Mouse (Mus musculus): ENCODE data around the gene Wrap53. TPM values are rescaled to one million over a fixed set of nuclear protein-coding genes. Genes with fewer than 3 reads are reported as not detected.
"Not testable (repeated sequence)": the region's sequence is repeated elsewhere in the genome, so short reads cannot be mapped to it uniquely, and the experiment has no call there.

Wrap53 gene
- polyA plus RNA-seq, 1 experiment from 2014 or later: 29.3 TPM

DNA sequence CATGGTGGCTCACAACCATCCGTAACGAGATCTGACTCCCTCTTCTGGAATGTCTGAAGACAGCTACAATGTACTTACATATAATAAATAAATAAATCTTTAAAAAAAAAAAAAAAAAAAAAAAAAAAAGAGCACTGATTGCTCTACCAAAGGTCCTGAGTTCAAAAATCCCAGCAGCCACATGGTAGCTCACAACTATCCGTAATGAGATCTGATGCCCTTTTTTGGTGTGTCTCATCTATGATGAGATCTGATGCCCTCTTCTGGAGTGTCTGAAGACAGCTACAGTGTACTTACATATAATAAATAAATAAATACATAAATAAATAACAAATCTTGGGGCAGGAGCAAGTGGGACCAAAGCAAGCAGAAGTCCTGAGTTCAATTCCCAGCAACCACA lies 38.3 kb downstream of the Wrap53 start:
- peaks cover 23% of the 10 kb centered on the region for H3K4me1 ChIP-seq (ENCODE audit: control insufficient read depth, insufficient read depth, low read length)
- H3K27me3 ChIP-seq (replicated peaks; ENCODE audit: control insufficient read depth, insufficient read depth, low read length); H3K9me3 ChIP-seq (replicated peaks; ENCODE audit: control insufficient read depth, low read length); ATAC-seq; H3K27ac ChIP-seq (ENCODE audit: low read depth, low read length); H3K9ac ChIP-seq (ENCODE audit: low read length); H3K36me3 ChIP-seq (ENCODE audit: control insufficient read depth, insufficient read depth, low read length); H3K4me3 ChIP-seq (ENCODE audit: low read depth, low read length); H3K4me2 ChIP-seq (ENCODE audit: low read length); DNase-seq (ENCODE audit: low spot score): not testable (repeated sequence)
- WGBS: 83% methylated on average over 1 of the region's 3 CpGs

DNA sequence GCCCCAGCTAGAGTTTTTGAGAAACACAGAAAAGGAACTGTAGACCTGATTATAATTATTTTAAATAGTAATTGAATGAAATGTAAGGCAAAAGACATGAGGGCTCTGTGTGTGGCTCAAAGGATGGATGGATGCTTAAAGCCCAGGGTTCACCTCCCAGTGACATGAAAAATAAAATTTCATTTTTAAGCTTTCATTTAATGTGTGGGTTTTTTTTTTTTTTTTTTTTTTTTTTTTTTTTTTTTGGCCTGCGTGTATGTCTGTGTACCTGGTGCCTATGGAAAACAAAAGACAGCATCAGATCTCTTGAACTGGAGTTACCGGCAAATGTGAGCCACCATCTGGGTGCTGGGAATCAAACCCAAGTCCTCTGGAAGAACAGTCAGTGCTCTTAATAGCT lies 39.4 kb downstream of the Wrap53 start:
- Histone ChIP-seq H3K4me1 (ENCODE audit: control insufficient read depth, insufficient read depth, low read length) (peaks cover 15% of the 10 kb centered on the region), H3K9me3 (replicated peaks; ENCODE audit: control insufficient read depth, low read length) (no peaks in the 10 kb centered on the region), H3K4me3 (ENCODE audit: low read depth, low read length) (no peak overlapping the region), H3K27me3 (replicated peaks; ENCODE audit: control insufficient read depth, insufficient read depth, low read length) (no peaks in the 10 kb centered on the region), H3K27ac (ENCODE audit: low read depth, low read length) (no peak overlapping the region), H3K9ac (ENCODE audit: low read length) (no peak overlapping the region), H3K4me2 (ENCODE audit: low read length) (no peak overlapping the region), H3K36me3 (ENCODE audit: control insufficient read depth, insufficient read depth, low read length) (no peaks in the 10 kb centered on the region)
- DNase-seq (ENCODE audit: low spot score) (no peak), ATAC-seq (no peak)
- WGBS: 83% methylated on average over 2 of the region's 2 CpGs

DNA sequence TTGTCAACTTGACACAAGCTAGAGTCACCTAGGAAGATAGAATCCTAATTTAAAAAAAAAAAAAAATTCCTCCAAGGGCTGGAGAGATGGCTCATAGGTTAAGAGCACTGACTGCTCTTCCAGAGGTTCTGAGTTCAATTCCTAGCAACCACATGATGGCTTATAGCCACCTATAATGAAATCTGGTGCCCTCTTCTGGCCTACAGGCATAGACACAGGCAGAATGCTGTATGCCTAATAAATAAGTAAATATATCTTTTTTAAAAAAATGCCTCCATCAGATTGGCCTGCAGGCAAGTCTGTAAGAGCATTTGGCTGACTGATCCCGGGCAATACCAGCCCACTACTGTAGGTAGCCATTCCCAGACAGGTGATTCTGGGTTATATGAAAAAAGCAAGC lies 45.1 kb downstream of the Wrap53 start:
- H3K4me2 ChIP-seq (ENCODE audit: low read length): no peak overlapping the region
- H3K27me3 ChIP-seq (replicated peaks; ENCODE audit: control insufficient read depth, insufficient read depth, low read length): no peaks in the 10 kb centered on the region
- H3K9me3 ChIP-seq (replicated peaks; ENCODE audit: control insufficient read depth, low read length): no peaks in the 10 kb centered on the region
- H3K9ac ChIP-seq (ENCODE audit: low read length): no peak overlapping the region
- no peaks in the 10 kb centered on the region for H3K36me3 ChIP-seq (ENCODE audit: control insufficient read depth, insufficient read depth, low read length)
- H3K4me1 ChIP-seq (ENCODE audit: control insufficient read depth, insufficient read depth, low read length): no peaks in the 10 kb centered on the region
- H3K4me3 ChIP-seq (ENCODE audit: low read depth, low read length): no peak overlapping the region
- no peak for ATAC-seq
- 75% methylated on average over 1 of the region's 1 CpGs for whole genome bisulfite sequencing
- H3K27ac ChIP-seq (ENCODE audit: low read depth, low read length): no peak overlapping the region
- no peak for DNase-seq (ENCODE audit: low spot score)

DNA sequence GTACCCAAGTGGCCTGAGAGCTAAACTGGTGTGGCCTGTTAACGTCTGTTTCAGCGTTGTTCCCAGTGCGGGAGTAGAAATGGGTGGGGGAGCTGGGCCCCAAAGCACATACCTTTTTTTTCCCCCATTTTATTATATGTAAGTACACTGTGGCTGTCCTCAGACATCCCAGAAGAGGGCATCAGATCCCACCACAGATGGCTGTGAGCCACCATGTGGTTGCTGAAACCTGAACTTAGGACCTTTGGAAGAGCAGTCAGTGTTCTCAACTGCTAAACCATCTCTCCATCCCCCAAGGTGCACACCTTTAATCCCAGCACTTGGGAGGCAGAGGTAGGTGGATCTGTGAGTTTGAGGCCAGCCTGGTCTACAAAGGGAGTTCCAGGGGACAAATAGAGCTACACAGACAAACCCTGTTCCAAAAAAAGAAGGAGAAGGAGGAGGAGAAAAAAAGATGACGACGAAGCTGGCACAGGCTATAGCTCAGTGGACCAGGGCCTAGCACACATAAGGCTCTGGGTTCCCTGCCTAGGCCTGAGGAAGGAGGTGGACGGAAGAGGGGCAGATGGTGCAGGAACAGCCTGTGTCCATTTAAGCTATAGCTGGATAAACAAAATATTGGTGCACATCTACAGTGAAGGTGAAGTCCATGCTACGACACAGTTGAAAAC lies 47.4 kb downstream of the Wrap53 start:
- H3K4me2 ChIP-seq (ENCODE audit: low read length): no peak overlapping the region
- no peaks in the 10 kb centered on the region for H3K36me3 ChIP-seq (ENCODE audit: control insufficient read depth, insufficient read depth, low read length)
- H3K4me3 ChIP-seq (ENCODE audit: low read depth, low read length): no peak overlapping the region
- DNase-seq (ENCODE audit: low spot score) (no peak), ATAC-seq (no peak)
- 86% methylated on average over 7 of the region's 7 CpGs for WGBS
- no peaks in the 10 kb centered on the region for H3K9me3 ChIP-seq (replicated peaks; ENCODE audit: control insufficient read depth, low read length)
- no peak overlapping the region for H3K27ac ChIP-seq (ENCODE audit: low read depth, low read length)
- H3K27me3 ChIP-seq (replicated peaks; ENCODE audit: control insufficient read depth, insufficient read depth, low read length): no peaks in the 10 kb centered on the region
- H3K9ac ChIP-seq (ENCODE audit: low read length): no peak overlapping the region
- peaks cover 5% of the 10 kb centered on the region; the same call in 1 of the 2 replicates for H3K4me1 ChIP-seq (ENCODE audit: control insufficient read depth, insufficient read depth, low read length)

DNA sequence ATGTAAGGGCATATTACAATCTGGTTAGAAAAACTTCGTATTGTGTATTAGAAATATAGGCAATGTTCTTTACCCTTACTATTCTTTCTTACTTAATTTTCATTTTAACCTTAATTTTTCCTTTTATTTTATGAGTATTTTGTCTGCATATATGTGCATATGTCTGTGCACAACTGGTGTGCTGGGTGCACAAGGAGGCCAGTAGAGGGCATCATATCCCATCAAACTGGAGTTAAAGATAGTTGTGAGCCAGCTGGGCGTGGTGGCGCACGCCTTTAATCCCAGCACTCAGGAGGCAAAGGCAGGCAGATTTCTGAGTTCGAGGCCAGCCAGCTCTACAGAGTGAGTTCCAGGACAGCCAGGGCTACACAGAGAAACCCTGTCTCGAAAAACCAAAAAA lies 49.3 kb downstream of the Wrap53 start:
- not testable (repeated sequence) for H3K27ac ChIP-seq (ENCODE audit: low read depth, low read length); H3K36me3 ChIP-seq (ENCODE audit: control insufficient read depth, insufficient read depth, low read length); ATAC-seq; H3K9ac ChIP-seq (ENCODE audit: low read length); H3K4me2 ChIP-seq (ENCODE audit: low read length); DNase-seq (ENCODE audit: low spot score); H3K9me3 ChIP-seq (replicated peaks; ENCODE audit: control insufficient read depth, low read length); H3K27me3 ChIP-seq (replicated peaks; ENCODE audit: control insufficient read depth, insufficient read depth, low read length); H3K4me3 ChIP-seq (ENCODE audit: low read depth, low read length)
- WGBS: 85% methylated on average over 6 of the region's 6 CpGs
- peaks cover 12% of the 10 kb centered on the region for H3K4me1 ChIP-seq (ENCODE audit: control insufficient read depth, insufficient read depth, low read length)

DNA sequence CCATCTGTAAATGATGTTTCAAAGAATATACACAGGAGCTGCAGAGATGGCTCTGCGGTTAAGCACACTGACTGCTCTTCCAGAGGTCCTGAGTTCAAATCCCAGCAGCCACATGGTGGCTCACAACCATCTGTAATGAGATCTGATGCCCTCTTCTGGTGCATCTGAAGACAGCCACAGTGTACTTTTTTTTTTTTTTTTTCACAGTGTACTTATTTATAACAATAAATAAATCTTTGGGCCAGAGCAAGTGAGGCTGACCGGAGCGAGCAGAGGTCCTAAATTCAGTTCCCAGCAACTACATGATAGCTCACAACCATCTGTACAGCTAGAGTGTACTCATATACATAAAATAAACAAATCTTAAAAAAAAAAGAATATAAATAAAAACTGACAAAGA lies 49.8 kb downstream of the Wrap53 start:
- not testable (repeated sequence) for DNase-seq (ENCODE audit: low spot score); H3K9me3 ChIP-seq (replicated peaks; ENCODE audit: control insufficient read depth, low read length); H3K4me2 ChIP-seq (ENCODE audit: low read length); H3K9ac ChIP-seq (ENCODE audit: low read length); H3K4me3 ChIP-seq (ENCODE audit: low read depth, low read length); H3K27me3 ChIP-seq (replicated peaks; ENCODE audit: control insufficient read depth, insufficient read depth, low read length); H3K27ac ChIP-seq (ENCODE audit: low read depth, low read length); ATAC-seq; H3K36me3 ChIP-seq (ENCODE audit: control insufficient read depth, insufficient read depth, low read length)
- peaks cover 12% of the 10 kb centered on the region for H3K4me1 ChIP-seq (ENCODE audit: control insufficient read depth, insufficient read depth, low read length)
- 94% methylated on average over 3 of the region's 3 CpGs for WGBS

DNA sequence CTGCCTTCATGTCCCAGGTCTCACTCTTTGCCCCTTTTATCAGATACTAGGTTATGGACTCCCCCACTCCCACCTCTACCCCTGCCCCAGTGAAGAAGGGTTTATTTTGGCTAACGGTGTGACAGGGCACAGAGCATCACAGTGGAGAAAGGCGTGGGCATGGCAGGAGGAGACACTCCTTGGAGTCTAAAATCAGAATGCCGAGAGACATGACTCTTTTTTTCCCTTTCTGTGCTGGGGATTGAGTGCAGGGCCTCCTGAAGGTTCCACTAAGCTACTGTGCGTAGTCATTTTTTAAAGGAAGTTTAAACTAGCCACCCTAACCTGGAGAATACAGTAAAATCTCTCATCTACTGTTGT lies 52.0 kb downstream of the Wrap53 start:
- no peak for ATAC-seq
- no peaks in the 10 kb centered on the region for H3K36me3 ChIP-seq (ENCODE audit: control insufficient read depth, insufficient read depth, low read length)
- no peak for DNase-seq (ENCODE audit: low spot score)

DNA sequence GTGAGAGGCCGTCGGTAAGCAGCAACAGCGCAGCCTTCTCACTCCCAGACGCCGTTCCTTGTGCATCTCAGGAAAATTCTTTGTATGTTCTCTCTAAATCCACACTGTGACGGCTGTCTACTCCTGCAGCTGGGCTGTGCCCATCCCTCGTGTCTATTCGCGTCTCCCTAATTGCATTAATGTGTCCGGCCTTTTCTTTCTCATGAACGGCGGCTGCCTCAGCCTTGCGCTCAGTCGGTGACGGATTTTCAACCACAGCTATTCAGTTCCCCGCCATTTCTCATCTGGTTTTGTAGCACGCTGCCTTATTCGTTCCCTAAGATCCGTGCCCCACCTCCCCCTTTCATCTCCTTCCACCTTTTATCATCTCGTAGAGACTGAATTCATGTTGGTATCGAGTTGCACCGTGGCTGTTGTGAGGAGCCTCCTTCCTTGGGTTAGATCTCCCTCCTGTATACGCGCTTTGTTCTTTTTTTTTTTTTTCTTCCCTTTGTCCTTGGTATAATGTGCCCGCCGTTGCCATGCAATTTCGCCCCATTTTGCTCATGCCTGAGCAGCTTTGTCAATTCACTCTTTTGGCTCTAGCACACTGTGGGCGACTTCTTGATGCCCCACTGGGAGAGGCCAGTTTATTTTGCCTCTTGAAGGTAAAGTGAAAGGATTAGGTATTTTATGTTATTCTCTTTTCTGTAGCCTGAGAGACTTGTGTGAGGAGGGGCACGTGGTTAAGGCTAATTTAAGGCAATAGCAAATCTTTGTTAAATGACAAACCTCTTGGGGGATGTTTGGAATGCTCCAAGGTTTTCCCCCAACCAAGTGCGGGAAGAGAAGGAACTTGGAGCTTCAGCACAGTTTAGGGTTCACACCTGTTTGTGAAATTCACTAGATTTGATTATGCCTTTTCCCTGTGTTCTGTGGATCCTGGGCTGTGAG lies 52.7 kb downstream of the Wrap53 start:
- no peaks in the 10 kb centered on the region for H3K9me3 ChIP-seq (replicated peaks; ENCODE audit: control insufficient read depth, low read length)
- DNase-seq (ENCODE audit: low spot score) (peak; percentile 87), ATAC-seq (peak; percentile 80)
- H3K36me3 ChIP-seq (ENCODE audit: control insufficient read depth, insufficient read depth, low read length): no peaks in the 10 kb centered on the region
- peaks cover 12% of the 10 kb centered on the region for H3K4me1 ChIP-seq (ENCODE audit: control insufficient read depth, insufficient read depth, low read length)
- no peaks in the 10 kb centered on the region for H3K27me3 ChIP-seq (replicated peaks; ENCODE audit: control insufficient read depth, insufficient read depth, low read length)
- H3K27ac ChIP-seq (ENCODE audit: low read depth, low read length): peak overlapping the region; percentile 98
- H3K4me2 ChIP-seq (ENCODE audit: low read length): peak overlapping the region; percentile 56
- H3K4me3 ChIP-seq (ENCODE audit: low read depth, low read length): peak overlapping the region; percentile 17
- WGBS: 1% methylated on average over 30 of the region's 30 CpGs
- peak overlapping the region; percentile 70 for H3K9ac ChIP-seq (ENCODE audit: low read length)

More for the DNA sequence above, 52.0 kb downstream of the Wrap53 start:
- Histone ChIP-seq H3K27me3 (replicated peaks; ENCODE audit: control insufficient read depth, insufficient read depth, low read length) (no peaks in the 10 kb centered on the region), H3K4me1 (ENCODE audit: control insufficient read depth, insufficient read depth, low read length) (peaks cover 12% of the 10 kb centered on the region), H3K9ac (ENCODE audit: low read length) (peak overlapping the region; percentile 70; the same call in 1 of the 2 replicates), H3K4me3 (ENCODE audit: low read depth, low read length) (no peak overlapping the region), H3K4me2 (ENCODE audit: low read length) (peak overlapping the region; percentile 56; the same call in 1 of the 2 replicates), H3K27ac (ENCODE audit: low read depth, low read length) (peak overlapping the region; percentile 98), H3K9me3 (replicated peaks; ENCODE audit: control insufficient read depth, low read length) (no peaks in the 10 kb centered on the region)
- 61% methylated on average over 4 of the region's 4 CpGs for WGBS

DNA sequence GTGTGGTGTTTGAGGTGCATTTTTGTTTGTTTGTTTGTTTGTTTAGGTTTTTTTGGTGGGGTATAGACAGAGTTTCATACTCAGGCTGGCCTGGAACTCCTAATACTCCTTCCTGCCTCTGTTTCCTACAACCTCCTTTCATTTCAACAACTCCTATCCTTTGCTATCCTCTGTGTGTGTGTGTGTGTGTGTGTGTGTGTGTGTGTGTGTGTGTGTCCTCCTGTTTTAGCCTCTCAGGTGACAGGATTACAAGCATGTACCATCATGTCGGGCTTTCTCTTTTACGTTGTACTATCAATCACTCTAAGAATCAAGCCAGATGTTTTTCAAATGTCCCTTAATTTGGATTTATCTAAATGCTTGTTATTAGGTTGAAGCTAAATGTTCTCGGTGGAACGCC lies 53.4 kb downstream of the Wrap53 start:
- Histone ChIP-seq H3K27ac (ENCODE audit: low read depth, low read length) (peak overlapping the region; percentile 98), H3K4me2 (ENCODE audit: low read length) (peak overlapping the region; percentile 56), H3K4me1 (ENCODE audit: control insufficient read depth, insufficient read depth, low read length) (peaks cover 12% of the 10 kb centered on the region), H3K27me3 (replicated peaks; ENCODE audit: control insufficient read depth, insufficient read depth, low read length) (no peaks in the 10 kb centered on the region), H3K9ac (ENCODE audit: low read length) (peak overlapping the region; percentile 70), H3K9me3 (replicated peaks; ENCODE audit: control insufficient read depth, low read length) (no peaks in the 10 kb centered on the region), H3K36me3 (ENCODE audit: control insufficient read depth, insufficient read depth, low read length) (no peaks in the 10 kb centered on the region), H3K4me3 (ENCODE audit: low read depth, low read length) (peak overlapping the region; percentile 17)
- ATAC-seq (peak; percentile 25; the same call in 1 of the 2 replicates), DNase-seq (ENCODE audit: low spot score) (no peak)
- 11% methylated on average over 4 of the region's 4 CpGs for WGBS

All from forebrain, embryonic 14.5 days (tissue).